Mouse (Mus musculus) cerebellum, adult 8-10 months (tissue): Measurements from ENCODE around the gene Gm27029.
A peak's percentile ranks its signal among the peaks of the same experiment; 100 is the strongest.
"Not testable (repeated sequence)": the region's sequence is repeated elsewhere in the genome, so short reads cannot be mapped to it uniquely, and the experiment has no call there.

Source experiments
- DNase-seq: peaks from one replicate; pipeline ENCODE4 v3.0.0; 2022

Gm27029 gene

DNA sequence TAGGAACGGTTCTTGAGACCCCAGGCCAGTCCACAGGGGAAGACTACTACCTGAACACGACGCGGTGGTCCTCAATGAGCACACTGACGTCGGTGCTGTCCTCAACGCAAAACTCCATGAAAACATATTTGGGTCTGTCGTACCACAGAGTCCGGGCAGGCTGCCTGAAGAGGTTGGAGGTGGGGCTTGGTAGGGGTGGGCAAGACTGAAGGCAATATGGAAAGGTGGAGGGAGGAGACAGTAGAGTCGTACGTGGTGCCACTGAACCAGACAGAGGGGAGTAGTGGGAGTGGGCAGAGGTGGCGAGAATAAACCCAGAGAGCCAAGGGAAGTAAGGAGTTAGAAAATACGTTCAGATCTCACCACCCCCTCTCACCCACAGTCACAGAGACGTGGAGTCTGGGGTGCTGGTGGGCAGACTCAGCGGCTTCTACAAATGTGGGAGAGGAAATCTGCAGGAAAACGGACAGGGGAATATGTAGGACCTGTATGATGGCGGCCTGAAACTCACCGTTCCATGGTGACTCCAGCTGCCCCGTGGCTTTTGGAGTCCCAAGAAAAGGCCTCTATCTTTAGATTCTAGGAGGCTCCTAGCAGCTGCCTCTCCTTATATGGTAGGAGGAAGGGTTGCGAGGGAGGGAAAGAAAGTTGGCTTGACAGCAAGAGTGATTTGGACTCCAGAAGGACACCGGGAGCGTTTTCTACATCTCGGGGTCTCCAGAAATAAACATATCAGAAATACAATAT lies at the start of gene Gm27029:
Gene Gm27029 (minus strand): TSS at position 692 of the 747 bp plus-strand sequence.
- DNase-seq: no peak

DNA sequence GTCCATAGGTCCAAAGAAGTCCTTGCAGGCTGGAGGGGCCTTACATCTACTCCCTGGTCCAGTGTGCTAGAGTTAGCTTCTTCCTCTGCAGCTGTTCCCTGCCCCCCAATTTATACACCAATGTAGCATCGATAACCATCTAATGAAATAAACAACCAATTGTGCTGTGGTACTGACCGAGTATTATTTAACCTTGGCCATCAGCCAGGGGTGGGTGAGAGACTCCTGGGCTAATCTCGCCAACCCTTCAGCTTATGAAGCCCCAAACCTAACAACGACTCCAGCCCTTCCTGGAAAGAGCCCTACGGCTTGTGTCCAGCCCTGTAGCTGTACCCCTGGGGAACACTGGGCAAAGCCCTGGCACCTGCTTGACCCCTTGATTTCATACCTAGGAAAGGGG lies 49.7 kb upstream of the Gm27029 start:
- no peak for DNase-seq

GRCm38 (mm10) chr11:101473686-101474085 lies 49.1 kb upstream of the Gm27029 start:
- not testable (repeated sequence) for DNase-seq

DNA sequence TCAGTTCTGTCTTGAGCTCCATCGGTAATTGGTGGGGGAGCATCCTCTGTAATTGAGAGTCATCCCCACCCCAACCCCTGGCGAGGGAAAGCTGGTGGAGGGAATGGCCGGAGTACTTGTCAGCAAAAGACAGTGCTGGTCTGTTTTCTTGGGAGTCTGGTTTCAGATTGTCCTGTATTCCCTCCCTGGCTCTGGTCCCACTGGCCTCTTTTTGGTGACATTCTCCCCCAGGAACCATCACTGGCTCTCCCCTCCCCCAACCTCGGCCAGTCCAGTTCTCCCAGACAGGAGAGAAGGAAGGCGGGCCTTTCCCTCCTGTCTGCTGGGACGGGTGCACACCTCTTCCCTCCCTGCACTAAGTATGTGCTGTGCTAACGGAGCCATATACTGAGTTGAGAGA lies 47.7 kb upstream of the Gm27029 start:
- DNase-seq: no peak

- DNase-seq: no peak
These were observed 47.3 kb upstream of the Gm27029 start for GRCm38 (mm10) chr11:101471926-101472325.

DNA sequence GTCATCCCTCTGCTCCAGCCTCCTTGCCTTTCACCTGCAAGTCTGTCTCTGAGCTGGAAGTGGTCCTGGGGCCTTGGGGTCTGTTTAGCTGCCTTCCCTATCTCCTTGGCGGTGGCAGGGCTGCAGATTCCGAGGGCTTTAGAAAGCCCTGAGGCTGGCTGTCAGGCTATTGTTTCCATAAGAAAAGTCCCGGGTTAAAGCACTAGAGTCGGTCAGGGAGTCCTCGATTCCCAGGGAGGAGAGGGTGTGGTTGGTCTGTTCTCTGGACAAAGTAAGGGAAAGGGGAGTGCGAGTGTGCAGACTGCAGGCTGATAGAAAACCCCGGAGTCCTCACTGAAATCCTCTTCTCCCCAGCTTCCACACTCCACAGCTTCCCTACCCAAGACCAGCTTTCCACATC lies 45.6 kb upstream of the Gm27029 start:
- no peak for DNase-seq

- DNase-seq: no peak
These were observed 44.6 kb upstream of the Gm27029 start for GRCm38 (mm10) chr11:101469155-101469554.

- no peak for DNase-seq
These were observed 44.1 kb upstream of the Gm27029 start for GRCm38 (mm10) chr11:101468731-101469130.

DNA sequence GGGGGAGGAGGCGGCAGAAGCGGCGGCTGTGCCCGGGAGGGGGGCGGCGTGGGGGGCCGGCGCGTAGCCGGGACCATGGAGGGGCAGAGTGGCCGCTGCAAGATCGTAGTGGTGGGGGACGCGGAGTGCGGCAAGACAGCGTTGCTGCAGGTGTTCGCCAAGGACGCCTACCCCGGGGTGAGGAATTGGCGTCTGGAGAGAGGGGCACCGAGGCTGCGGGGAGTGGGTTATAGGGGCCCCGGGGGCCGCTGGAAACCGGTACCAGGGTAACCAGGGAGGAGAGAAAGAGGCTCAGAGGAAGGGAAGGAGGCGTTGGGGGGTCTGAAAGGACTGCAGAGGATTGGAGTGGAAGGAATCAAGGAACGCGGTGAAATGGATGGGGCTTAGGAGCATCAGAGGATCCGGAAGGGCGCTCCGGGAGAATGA lies 43.7 kb upstream of the Gm27029 start:
- DNase-seq: peak; percentile 33

GRCm38 (mm10) chr11:101467477-101468262 lies 43.1 kb upstream of the Gm27029 start:
- peak; percentile 62 for DNase-seq

- not testable (repeated sequence) for DNase-seq
These were observed 42.0 kb upstream of the Gm27029 start for GRCm38 (mm10) chr11:101466552-101466950.

DNA sequence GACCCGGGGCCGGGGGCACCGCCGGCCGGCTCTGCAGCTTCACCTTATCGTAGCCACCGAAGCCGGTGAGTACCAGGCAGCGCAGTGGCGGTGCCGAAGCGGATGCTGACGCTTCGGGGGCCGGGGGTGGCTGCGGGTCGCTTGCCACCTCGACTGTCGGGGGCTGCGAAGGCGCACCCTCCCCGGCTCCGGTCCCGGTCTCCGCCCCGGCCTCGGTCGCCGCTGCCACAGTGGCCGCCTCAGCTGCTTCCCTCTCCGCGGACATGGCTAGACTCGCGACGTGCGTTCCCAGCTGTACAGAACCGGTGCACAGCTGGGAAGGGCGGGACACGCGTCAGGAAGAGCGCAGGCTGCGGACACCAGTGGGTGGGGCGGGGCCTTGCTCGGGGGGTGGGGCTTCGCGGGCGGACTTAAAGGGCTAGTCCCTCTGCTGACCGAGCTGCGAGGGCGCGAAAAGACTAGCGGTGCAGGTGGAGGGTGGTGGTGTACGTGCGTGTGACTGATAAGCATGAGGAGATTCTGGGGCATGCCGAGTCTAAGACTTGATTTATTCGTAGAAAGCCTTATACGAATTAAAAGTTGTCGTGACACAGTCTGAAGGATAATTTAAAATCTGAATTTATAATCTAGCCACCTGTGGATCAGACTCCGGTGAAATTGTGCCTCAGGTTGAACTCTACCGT lies 41.4 kb upstream of the Gm27029 start, which contains the start of gene Vat1:
Gene Vat1 (minus strand): TSS at position 362 of the 683 bp plus-strand sequence.
- DNase-seq: peak; percentile 46

DNA sequence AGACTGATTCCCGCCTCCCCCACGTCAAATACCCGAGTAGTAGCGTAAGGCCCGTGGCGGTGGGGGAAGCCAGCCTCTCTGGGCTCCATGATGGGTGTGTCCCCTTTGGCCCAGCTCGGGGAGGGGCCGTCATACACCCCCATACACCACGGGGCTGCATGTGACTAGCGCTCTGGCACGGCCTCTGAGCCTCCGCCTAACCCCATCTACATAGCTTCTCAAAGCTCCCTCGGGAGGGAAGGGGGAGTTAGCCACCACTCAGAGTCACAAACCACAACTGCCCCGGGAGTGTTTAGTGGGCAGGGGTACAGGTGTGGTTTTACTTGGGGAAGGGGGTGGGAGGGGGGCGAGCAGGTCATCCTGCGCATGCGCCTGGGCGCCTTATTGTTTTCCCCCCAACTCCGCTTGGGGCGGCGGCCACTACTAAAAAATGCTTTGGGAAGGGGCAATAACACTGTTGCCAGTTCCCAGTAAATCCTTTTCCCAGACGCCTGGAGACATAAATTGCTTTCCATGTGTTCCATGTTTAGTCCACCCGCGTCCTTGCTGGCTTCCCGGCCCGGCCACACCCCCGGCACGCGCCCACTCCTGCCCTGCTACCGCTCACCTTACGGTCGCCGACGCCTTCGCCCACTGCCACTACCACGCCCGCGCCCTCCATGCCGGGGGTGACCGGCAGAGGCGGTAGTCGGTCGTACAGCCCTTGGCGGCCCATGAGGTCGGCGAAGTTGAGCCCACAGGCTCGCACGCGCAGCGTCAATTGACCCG lies 40.7 kb upstream of the Gm27029 start:
- peak; percentile 35 for DNase-seq

DNA sequence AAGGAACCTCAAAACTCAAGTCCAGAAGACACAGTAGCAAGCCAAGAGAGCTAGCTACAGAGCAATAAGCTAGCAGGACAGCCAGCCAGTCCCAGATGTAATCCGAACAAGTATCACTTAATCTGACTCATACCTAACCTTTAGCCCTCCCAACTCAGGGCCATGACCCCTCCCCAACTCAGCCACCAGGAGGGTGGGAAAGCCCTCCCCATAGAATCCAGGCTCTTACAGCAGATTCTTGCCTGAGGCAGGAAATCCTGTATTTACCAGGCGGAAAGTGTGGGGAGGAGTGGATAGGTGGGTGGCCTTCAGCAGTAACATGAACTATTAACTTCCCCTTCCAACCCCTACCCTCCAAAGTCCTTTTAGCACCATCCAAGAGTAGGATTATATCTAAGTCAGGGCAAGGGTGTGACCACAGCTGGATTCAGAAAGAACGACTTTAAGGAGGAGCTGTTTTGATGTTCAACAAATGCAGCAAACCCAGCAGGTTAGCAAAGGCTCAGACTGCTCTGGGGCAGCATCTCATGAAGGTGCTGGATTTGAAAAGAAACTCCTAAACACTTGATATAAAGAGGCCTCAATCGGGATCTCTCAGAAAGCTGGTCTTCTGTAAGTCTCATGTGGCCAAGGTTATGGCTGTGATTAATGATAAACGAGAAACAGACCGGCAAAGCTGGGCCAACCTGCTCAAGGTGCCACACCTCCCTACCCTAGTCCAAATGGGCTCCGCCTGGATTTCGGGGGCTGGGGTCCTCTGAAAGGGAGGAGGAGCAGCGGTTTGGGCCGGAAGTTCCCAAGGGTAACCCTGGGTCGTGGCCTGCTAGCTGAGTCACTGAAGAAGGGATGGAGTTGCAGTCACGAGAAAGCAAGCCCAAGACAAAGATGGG lies 39.9 kb upstream of the Gm27029 start, which contains the start of gene Rnd2:
Gene Rnd2 (plus strand): TSS at position 789 of the 890 bp plus-strand sequence.
- no peak for DNase-seq

DNA sequence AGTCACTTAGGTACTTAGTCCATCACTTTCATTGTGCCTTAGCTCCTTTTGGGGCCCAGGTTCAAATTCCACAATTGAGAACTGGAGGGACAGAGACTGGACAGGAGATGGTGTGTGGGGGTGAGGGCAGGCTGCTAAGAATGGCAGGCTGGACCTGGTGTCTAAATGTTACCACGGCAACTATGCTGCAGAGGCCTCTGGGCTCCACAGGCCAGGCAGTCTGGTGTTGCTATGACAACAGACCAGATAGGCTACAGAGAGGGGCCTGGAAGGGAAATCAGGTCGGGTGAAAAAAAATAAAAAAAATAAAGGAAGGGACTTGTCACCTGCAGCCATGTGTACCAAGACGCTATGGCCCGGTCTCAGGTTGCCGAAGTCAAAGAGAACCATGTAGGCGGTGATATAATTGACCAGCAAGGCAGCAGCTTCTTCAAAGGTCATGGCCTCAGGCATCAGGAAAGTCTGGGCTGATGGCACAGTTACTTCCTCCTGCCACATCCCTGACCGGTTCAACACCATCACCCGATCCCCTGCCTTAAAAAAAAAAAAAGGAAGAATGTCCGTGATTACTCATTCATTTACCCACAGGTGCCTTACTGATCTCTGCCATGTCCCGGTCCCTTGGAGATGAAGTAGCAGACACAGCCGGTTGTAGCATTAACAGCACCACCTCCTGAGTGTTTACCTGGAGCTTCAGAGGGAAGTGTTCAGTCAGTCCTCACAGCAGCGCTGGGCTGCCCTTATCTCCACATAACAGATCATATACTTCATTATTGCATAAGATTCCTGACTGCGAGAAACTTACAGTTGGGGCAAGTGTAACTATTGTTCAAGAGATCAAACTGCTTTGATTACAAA lies 38.2 kb upstream of the Gm27029 start:
- DNase-seq: no peak

GRCm38 (mm10) chr11:101462141-101462540 lies 37.5 kb upstream of the Gm27029 start:
- no peak for DNase-seq

GRCm38 (mm10) chr11:101460321-101460720 lies 35.7 kb upstream of the Gm27029 start:
- DNase-seq: no peak

DNA sequence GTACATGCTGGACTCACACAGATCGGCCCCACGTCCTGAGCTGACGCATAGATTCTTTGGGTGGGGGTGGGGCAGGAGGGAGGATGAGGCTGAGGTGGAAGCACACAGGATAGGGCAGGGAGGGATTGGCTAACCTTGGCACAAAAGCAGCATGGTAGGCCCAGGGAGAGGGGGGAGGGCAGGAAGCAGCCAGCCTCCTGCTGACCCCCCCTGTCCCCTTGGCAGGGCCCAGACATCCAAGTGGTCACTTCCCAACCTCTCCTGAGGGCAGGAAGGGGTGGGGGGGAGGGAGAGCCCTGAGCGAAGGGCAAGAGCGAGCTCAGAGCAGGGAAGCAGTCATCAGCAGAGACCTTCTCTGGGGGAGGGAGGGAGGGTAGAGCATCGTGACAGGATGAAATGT lies 35.1 kb upstream of the Gm27029 start:
- no peak for DNase-seq

DNA sequence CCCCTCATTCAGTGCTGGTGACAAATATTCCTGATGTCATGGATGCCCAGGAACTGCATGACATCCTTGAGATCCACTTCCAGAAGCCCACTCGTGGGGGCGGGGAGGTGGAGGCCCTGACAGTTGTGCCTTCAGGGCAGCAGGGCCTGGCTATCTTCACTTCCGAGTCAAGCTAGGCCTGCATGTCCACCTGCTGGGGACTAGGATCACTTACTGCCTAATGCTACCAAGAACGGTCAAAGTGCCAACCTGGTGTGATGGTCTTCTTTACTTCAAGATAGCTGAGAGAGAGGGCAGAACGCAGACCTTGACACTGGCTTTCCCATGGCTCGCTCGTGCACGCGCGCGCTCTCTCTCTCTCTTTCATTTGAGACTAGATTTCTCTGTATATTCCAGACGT lies 33.6 kb upstream of the Gm27029 start:
- no peak for DNase-seq

- DNase-seq: no peak
These were observed 33.0 kb upstream of the Gm27029 start for GRCm38 (mm10) chr11:101457631-101458030.

- no peak for DNase-seq
These were observed 31.0 kb upstream of the Gm27029 start for GRCm38 (mm10) chr11:101455627-101456026.
